Mouse (Mus musculus): Measurements from ENCODE around the gene Ifnz. TPM values are rescaled to one million over a fixed set of nuclear protein-coding genes. Genes with fewer than 3 reads are reported as not detected.
A peak's percentile ranks its signal among the peaks of the same experiment; 100 is the strongest.
"Not testable (repeated sequence)": the region's sequence is repeated elsewhere in the genome, so short reads cannot be mapped to it uniquely, and the experiment has no call there.

The Ifnz gene
- polyA plus RNA-seq, 1 experiment from 2014 or later = not detected

DNA sequence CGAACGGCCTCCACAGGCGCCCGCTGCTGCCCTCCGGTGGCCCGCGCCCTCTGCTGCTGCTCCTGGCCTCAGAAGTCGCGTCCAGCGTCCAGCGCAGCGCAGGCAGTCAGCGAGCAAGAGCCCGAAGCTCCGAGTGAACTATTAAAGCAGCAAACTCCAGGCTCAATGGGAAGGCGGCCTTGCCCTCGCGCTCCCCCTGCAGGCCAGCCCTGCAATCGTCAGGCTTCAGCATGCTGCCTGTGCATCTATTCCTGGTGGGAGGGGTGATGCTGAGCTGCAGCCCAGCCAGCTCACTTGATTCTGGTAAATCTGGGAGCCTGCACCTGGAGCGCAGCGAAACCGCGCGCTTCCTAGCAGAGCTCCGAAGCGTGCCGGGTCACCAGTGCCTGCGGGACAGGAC is 6.5 kb downstream of the Ifnz start, which contains the start of gene Gm13277:
Gene Gm13277, plus strand, starts transcription at position 231 of the 400 bp plus-strand sequence.
- not testable (repeated sequence) for ATAC-seq (ENCODE audit: extremely low read depth, insufficient number of reproducible peaks, low FRiP score, low TSS enrichment)
- no CpG with 5 or more reads among the region's 28 CpGs for WGBS

GRCm38 (mm10) chr4:88791250-88791649 is 9.3 kb downstream of the Ifnz start, which contains the start of gene Gm13278:
Gm13278 (plus strand) TSS chr4:88791550.
- not testable (repeated sequence) for H3K27ac ChIP-seq (replicated peaks); H3K9me3 ChIP-seq; ATAC-seq (ENCODE audit: extremely low read depth, insufficient number of reproducible peaks, low FRiP score, low TSS enrichment); H3K4me3 ChIP-seq; H3K4me2 ChIP-seq; H3K9ac ChIP-seq; H3K27me3 ChIP-seq (replicated peaks); H3K4me1 ChIP-seq; H3K36me3 ChIP-seq
- no CpG with 5 or more reads among the region's 28 CpGs for WGBS

More for the DNA sequence above, 6.5 kb downstream of the Ifnz start, which contains the start of gene Gm13277:
- not testable (repeated sequence) for H3K27me3 ChIP-seq (replicated peaks); H3K4me1 ChIP-seq; H3K4me3 ChIP-seq; H3K27ac ChIP-seq (replicated peaks); H3K4me2 ChIP-seq; H3K36me3 ChIP-seq; H3K9ac ChIP-seq; H3K9me3 ChIP-seq

DNA sequence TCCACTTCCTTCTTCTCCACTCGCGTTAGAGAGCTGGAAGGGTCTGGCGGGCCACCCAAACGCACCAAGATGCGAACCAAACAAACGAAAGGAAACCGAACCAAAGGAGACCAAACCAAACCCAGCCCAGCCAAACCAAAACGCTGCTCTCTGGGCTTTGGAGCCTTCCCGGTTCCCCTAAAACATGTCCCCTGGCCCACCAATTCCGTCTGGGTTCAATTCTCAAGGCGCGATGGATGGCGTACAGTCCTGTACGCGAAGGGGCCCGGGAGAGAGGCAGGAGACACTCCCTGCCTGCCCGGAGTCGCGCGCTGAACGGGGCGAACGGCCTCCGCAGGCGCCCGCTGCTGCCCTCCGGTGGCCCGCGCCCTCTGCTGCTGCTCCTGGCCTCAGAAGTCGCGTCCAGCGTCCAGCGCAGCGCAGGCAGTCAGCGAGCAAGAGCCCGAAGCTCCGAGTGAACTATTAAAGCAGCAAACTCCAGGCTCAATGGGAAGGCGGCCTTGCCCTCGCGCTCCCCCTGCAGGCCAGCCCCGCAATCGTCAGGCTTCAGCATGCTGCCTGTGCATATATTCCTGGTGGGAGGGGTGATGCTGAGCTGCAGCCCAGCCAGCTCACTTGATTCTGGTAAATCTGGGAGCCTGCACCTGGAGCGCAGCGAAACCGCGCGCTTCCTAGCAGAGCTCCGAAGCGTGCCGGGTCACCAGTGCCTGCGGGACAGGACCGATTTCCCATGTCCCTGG is 12.2 kb downstream of the Ifnz start, which contains the start of gene Gm13275:
Gene Gm13275, plus strand, starts transcription at position 552 of the 740 bp plus-strand sequence.
- H3K36me3 ChIP-seq; H3K9ac ChIP-seq; ATAC-seq (ENCODE audit: extremely low read depth, insufficient number of reproducible peaks, low FRiP score, low TSS enrichment); H3K27ac ChIP-seq (replicated peaks); H3K4me1 ChIP-seq; H3K27me3 ChIP-seq (replicated peaks); H3K4me3 ChIP-seq; H3K4me2 ChIP-seq; H3K9me3 ChIP-seq: not testable (repeated sequence)
- WGBS = 2% methylated on average over 13 of the region's 52 CpGs

DNA sequence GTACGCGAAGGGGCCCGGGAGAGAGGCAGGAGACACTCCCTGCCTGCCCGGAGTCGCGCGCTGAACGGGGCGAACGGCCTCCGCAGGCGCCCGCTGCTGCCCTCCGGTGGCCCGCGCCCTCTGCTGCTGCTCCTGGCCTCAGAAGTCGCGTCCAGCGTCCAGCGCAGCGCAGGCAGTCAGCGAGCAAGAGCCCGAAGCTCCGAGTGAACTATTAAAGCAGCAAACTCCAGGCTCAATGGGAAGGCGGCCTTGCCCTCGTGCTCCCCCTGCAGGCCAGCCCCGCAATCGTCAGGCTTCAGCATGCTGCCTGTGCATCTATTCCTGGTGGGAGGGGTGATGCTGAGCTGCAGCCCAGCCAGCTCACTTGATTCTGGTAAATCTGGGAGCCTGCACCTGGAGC is 15.2 kb downstream of the Ifnz start, which contains the start of gene Gm13279:
Gene Gm13279, plus strand, starts transcription at position 301 of the 400 bp plus-strand sequence.
- H3K9me3 ChIP-seq; H3K36me3 ChIP-seq; H3K4me2 ChIP-seq; H3K27me3 ChIP-seq (replicated peaks); H3K4me3 ChIP-seq; ATAC-seq (ENCODE audit: extremely low read depth, insufficient number of reproducible peaks, low FRiP score, low TSS enrichment); H3K4me1 ChIP-seq; H3K27ac ChIP-seq (replicated peaks); H3K9ac ChIP-seq: not testable (repeated sequence)
- no CpG with 5 or more reads among the region's 28 CpGs for WGBS

- H3K4me2 ChIP-seq; H3K4me3 ChIP-seq; ATAC-seq (ENCODE audit: extremely low read depth, insufficient number of reproducible peaks, low FRiP score, low TSS enrichment); H3K27me3 ChIP-seq (replicated peaks); H3K36me3 ChIP-seq; H3K27ac ChIP-seq (replicated peaks); H3K9ac ChIP-seq; H3K4me1 ChIP-seq; H3K9me3 ChIP-seq: not testable (repeated sequence)
- WGBS = 19% methylated on average over 5 of the region's 7 CpGs
Measured at GRCm38 (mm10) chr4:88799365-88799764, 17.4 kb downstream of the Ifnz start, which contains the start of gene Gm13285. Gm13285 (plus strand) TSS chr4:88799665.

- not testable (repeated sequence) for H3K27ac ChIP-seq (replicated peaks); H3K9ac ChIP-seq; H3K36me3 ChIP-seq; H3K4me1 ChIP-seq; H3K9me3 ChIP-seq; H3K4me3 ChIP-seq; ATAC-seq (ENCODE audit: extremely low read depth, insufficient number of reproducible peaks, low FRiP score, low TSS enrichment)
- no CpG with 5 or more reads among the region's 29 CpGs for WGBS
- Histone ChIP-seq H3K4me2 (peak within 1 kb of the TSS; percentile 49), H3K27me3 (replicated peaks) (peaks cover 10% of the 10 kb centered on the region)
Measured at GRCm38 (mm10) chr4:88802954-88803353, 21.0 kb downstream of the Ifnz start, which contains the start of gene Gm13287. Gm13287 (plus strand) TSS chr4:88803254.

DNA sequence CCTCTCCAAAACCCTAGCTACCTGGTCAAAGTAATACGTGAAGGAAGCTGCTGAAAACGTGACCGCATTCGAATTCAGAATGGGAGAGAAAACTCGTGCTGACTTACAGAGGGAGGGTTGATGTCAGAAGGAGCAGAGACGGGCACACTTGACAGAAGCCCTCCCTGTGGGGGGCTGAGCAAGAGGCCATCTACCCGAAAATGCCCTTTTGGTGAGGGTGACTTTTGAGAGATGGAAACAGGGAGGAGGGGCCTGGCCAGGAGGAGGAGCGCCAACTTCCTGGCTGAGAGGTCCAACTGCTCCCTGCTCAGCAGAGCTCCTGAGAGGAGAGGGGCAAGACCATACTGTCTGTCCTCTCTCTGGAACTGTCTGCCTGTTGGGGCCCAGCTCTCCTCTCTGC is 23.3 kb downstream of the Ifnz start, which contains the start of gene Gm13288:
Gene Gm13288, plus strand, starts transcription at position 301 of the 400 bp plus-strand sequence.
- not testable (repeated sequence) for H3K9me3 ChIP-seq; H3K4me1 ChIP-seq; H3K36me3 ChIP-seq; H3K27ac ChIP-seq (replicated peaks); ATAC-seq (ENCODE audit: extremely low read depth, insufficient number of reproducible peaks, low FRiP score, low TSS enrichment); H3K9ac ChIP-seq
- Histone ChIP-seq H3K4me3 (peak within 1 kb of the TSS; percentile 30), H3K4me2 (0 out of 2 replicates have a peak within 1 kb of the TSS, but pooled peaks have one; percentile 36), H3K27me3 (replicated peaks) (peaks cover 15% of the 10 kb centered on the region)
- no CpG with 5 or more reads among the region's 8 CpGs for WGBS

- 0 out of 2 replicates have a peak overlapping the region, but pooled peaks have one; percentile 36 for H3K4me2 ChIP-seq
- H3K4me1 ChIP-seq; H3K36me3 ChIP-seq; H3K27ac ChIP-seq (replicated peaks); H3K9me3 ChIP-seq; ATAC-seq (ENCODE audit: extremely low read depth, insufficient number of reproducible peaks, low FRiP score, low TSS enrichment); H3K9ac ChIP-seq: not testable (repeated sequence)
- peaks cover 15% of the 10 kb centered on the region for H3K27me3 ChIP-seq (replicated peaks)
- 0% methylated on average over 14 of the region's 34 CpGs for WGBS
- peak overlapping the region; percentile 30 for H3K4me3 ChIP-seq
Measured at GRCm38 (mm10) chr4:88805761-88806160, 23.8 kb downstream of the Ifnz start.

DNA sequence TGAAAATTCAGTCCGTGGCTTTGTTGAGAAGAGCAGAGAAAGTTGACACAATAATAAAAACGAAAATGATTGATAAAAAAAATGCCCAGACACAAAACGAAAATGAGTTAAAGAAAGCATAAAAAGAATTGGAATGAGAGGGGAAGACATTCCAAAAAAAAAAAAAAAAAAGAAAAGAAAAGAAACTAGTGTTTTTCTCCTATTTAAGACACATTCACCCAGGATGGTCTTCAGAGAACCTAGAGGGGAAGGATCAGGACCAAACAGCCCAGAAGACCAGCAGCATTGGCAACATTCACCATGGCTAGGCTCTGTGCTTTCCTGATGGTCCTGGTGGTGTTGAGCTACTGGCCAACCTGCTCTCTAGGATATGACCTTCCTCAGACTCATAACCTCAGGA is 34.0 kb downstream of the Ifnz start, which contains the start of gene Ifna7:
Gene Ifna7, plus strand, starts transcription at position 301 of the 400 bp plus-strand sequence.
- WGBS = 46% methylated on average over 3 of the region's 3 CpGs
- no peak within 1 kb of the TSS for H3K27ac ChIP-seq (replicated peaks)
- peaks cover 4% of the 10 kb centered on the region; the same call in 1 of the 2 replicates for H3K27me3 ChIP-seq (replicated peaks)
- H3K36me3 ChIP-seq = no peaks in the 10 kb centered on the region
- H3K4me1 ChIP-seq = no peaks in the 10 kb centered on the region
- H3K9me3 ChIP-seq = no peaks in the 10 kb centered on the region
- no peak within 1 kb of the TSS for H3K9ac ChIP-seq
- no peak within 1 kb of the TSS for H3K4me3 ChIP-seq
- no peak for ATAC-seq (ENCODE audit: extremely low read depth, insufficient number of reproducible peaks, low FRiP score, low TSS enrichment)
- no peak within 1 kb of the TSS for H3K4me2 ChIP-seq

DNA sequence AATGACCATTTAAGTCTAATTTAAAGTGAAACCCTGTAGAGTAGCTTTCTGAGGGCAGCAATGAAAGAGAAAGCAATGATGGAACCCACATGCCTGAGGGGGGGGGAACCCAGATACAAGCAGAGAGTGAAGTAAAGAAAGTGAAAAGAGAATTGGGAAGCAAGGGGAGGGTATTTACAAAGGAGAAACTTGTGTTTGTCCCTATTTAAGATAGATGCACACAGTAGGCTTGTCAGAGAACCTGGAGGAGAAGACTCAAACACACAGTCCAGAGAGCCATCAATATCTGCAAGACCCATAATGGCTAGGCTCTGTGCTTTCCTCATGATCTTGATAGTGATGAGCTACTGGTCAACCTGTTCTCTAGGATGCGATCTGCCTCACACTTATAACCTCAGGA is 37.7 kb downstream of the Ifnz start, which contains the start of gene Ifna11:
Gene Ifna11, plus strand, starts transcription at position 301 of the 400 bp plus-strand sequence.
- no peak within 1 kb of the TSS for H3K4me2 ChIP-seq
- H3K4me1 ChIP-seq = no peaks in the 10 kb centered on the region
- no peak within 1 kb of the TSS for H3K9ac ChIP-seq
- 66% methylated on average over 1 of the region's 1 CpGs for WGBS
- no peak within 1 kb of the TSS for H3K27ac ChIP-seq (replicated peaks)
- H3K9me3 ChIP-seq = no peaks in the 10 kb centered on the region
- H3K27me3 ChIP-seq (replicated peaks) = peaks cover 4% of the 10 kb centered on the region; the same call in 1 of the 2 replicates
- H3K36me3 ChIP-seq = no peaks in the 10 kb centered on the region
- H3K4me3 ChIP-seq = no peak within 1 kb of the TSS
- no peak for ATAC-seq (ENCODE audit: extremely low read depth, insufficient number of reproducible peaks, low FRiP score, low TSS enrichment)

DNA sequence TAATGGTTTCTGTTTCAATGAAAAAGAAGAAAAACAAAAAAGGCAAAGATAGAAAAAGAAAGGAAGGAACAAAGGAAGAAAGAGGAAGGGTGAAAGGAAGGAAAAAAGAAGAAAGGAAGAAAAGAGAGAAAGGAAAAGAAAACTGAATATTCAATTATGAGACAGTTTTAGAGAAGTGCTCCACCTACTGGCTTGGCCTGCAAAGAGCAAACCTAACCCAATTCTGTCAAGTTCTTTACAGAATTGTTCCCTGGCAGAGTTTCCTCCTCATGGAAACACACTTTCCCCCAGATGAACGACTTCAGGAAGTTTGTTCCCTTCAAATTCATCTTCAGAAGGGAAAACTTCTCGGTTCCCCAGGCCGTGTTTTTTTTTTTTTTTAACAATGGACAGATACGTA is 41.1 kb downstream of the Ifnz start:
- Histone ChIP-seq H3K27me3 (replicated peaks) (no peaks in the 10 kb centered on the region; the same call in 1 of the 2 replicates), H3K9ac (no peak overlapping the region)

More for the DNA sequence above, 41.1 kb downstream of the Ifnz start:
- no peak overlapping the region for H3K27ac ChIP-seq (replicated peaks)
- WGBS = 23% methylated on average over 4 of the region's 4 CpGs
- no peak for ATAC-seq (ENCODE audit: extremely low read depth, insufficient number of reproducible peaks, low FRiP score, low TSS enrichment)
- H3K36me3 ChIP-seq = no peaks in the 10 kb centered on the region
- no peaks in the 10 kb centered on the region for H3K9me3 ChIP-seq
- H3K4me1 ChIP-seq = no peaks in the 10 kb centered on the region
- H3K4me3 ChIP-seq = no peak overlapping the region
- H3K4me2 ChIP-seq = no peak overlapping the region

All from heart, embryonic 13.5 days (tissue).